Mouse (Mus musculus) olfactory bulb, adult 2 months (tissue): ENCODE measurements around the gene Ndufa7.

Experiments
- CTCF ChIP-seq: fragments of 200-500 bp; IDR thresholded peaks from 2 replicates; pipeline ENCODE4 v1.5.1; 2012; ENCODE audit warnings: low read depth, mild to moderate bottlenecking, low read length, moderate library complexity; ENCODE audit not compliant: insufficient read depth
- POLR2A ChIP-seq: fragments of 200-500 bp; IDR thresholded peaks from 2 replicates; pipeline ENCODE4 v1.6.1; 2012; ENCODE audit warnings: mild to moderate bottlenecking, low read depth, low read length, moderate library complexity; ENCODE audit not compliant: insufficient read depth

DNA sequence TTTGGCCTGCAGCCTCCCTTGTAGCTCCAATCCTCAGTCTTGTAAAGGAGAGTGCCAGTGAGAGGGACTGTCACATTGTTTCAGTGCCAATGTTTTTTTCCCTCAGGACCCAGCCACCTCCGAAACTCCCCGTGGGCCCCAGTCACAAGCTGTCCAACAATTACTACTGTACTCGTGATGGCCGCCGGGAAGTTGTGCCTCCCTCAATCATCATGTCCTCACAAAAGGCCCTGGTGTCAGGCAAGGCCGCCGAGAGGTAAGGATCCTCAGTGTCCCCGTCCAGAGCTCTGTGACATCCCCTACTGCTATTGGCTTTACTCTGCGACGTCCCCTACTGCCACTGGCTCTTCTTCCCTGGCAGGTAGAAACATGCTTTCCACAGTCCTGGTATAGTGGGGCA is 5.2 kb downstream of the Ndufa7 start:
- TF ChIP-seq POLR2A, result no peak
- TF ChIP-seq CTCF, result no peak
